Mouse (Mus musculus): ENCODE measurements around the gene Lin52.

GRCm38 (mm10) chr12:84577768-84578439 is 126.7 kb downstream of the Lin52 start:
- TF ChIP-seq GATA1 (IDR thresholded peaks at IDR 0.05; ENCODE audit: low read length) (no peak), TAL1 (IDR thresholded peaks at IDR 0.05; ENCODE audit: low read length) (no peak)

All from erythroblast, embryonic 14.5 days (primary cell).